Mouse (Mus musculus) hindbrain, embryonic 14.5 days (tissue): ENCODE measurements at regions not wholly inside any gene's neighbourhood (a gene's known extent, or its start where the extent isn't known, plus 50 kb on each side); places are given as distances from the start of the nearest gene placed in this dataset.

Experiments used
- ATAC-seq: fragments of 200-750 bp; cut with Nextera tagmentation; 2 replicates; pipeline ENCODE4 v1.8.0; 2017; ENCODE audit warnings: moderate number of reproducible peaks, mild to moderate bottlenecking, moderate TSS enrichment, moderate library complexity; ENCODE audit not compliant: low FRiP score
- DNase-seq: peaks from one replicate; pipeline ENCODE4 v3.0.0-alpha.2; 2015; ENCODE audit warnings: low spot score
- H3K27ac ChIP-seq: fragments of 300-500 bp; sonication (generic); 2 replicates; pipeline ENCODE4 v1.5.1; 2014; ENCODE audit warnings: mild to moderate bottlenecking, moderate library complexity
- H3K27me3 ChIP-seq: fragments of 300-500 bp; sonication (generic); 2 replicates; pipeline ENCODE4 v1.6.1; 2014; ENCODE audit warnings: mild to moderate bottlenecking, low read length, mixed read lengths; ENCODE audit not compliant: control insufficient read depth, insufficient read depth
- H3K36me3 ChIP-seq: fragments of 300-500 bp; sonication (generic); replicated peaks from 2 replicates; pipeline ENCODE4 v1.6.1; 2014; ENCODE audit not compliant: control insufficient read depth, insufficient read depth
- H3K4me1 ChIP-seq: fragments of 300-500 bp; sonication (generic); replicated peaks from 2 replicates; pipeline ENCODE4 v1.6.1; 2014; ENCODE audit warnings: antibody characterized with exemption, low read length, mixed read lengths; ENCODE audit not compliant: control insufficient read depth, insufficient read depth
- H3K4me2 ChIP-seq: fragments of 300-500 bp; sonication (generic); replicated peaks from 2 replicates; pipeline ENCODE4 v1.6.1; 2014; ENCODE audit warnings: mild to moderate bottlenecking, moderate library complexity
- H3K4me3 ChIP-seq: fragments of 300-500 bp; sonication (generic); replicated peaks from 2 replicates; pipeline ENCODE4 v1.5.1; 2014; ENCODE audit warnings: mild to moderate bottlenecking, low read length
- H3K9ac ChIP-seq: fragments of 300-500 bp; sonication (generic); 2 replicates; pipeline ENCODE4 v1.6.1; 2014
- H3K9me3 ChIP-seq: fragments of 300-500 bp; sonication (generic); 2 replicates; pipeline ENCODE4 v1.6.1; 2016; ENCODE audit warnings: low read length; ENCODE audit not compliant: control insufficient read depth
- WGBS: fragments of 180-500 bp; shearing (Covaris S2); extraction: QIAGEN DNeasy Blood & Tissue Kit; methylation state at CpG from one replicate; pipeline ENCODE4 v1.1.7; 2014; 5-methylcytosine and 5-hydroxymethylcytosine counted together

DNA sequence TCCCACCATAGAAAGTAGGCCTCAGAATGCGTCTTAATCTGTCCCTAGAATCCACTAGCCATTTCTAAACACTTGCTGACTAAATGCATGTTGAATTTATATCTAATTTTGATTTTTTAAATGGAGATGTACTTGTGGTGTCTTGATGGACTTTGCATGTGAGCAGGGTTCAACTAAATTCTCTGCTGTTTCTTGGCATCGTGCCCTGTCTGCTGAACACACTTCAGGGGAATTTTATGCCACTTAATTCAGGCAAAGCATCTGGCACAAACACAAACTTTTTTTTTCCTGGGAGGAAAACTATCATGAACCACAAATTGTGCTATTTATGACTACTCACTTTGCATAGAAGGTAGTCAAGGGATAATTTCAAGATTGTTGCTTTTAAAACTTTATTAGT, 87.7 kb downstream of the Stc2 start:
- WGBS, result 75% methylated on average over 2 of the region's 2 CpGs

DNA sequence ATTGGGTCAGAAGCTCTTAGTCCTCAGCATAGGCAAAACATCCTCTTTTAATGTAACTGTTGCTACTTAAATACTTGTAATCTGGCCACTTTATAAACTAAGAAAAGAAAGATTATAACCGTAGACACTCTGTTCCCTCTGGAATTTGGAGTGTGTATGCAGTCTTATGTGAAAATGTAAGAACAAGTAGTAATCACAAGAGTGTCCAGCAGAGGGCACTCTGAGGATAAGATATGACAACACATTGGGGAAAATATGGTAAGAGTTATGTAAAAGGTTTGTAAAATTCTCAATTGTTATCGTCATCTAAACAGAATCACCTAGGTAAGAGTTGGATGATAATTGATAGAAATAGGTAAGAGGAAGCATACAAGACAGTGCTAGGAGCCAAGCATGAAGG, 66.2 kb upstream of the Gm17332 start:
- no peaks in the 10 kb centered on the region for H3K36me3 ChIP-seq
- H3K27me3 ChIP-seq, result no peaks in the 10 kb centered on the region
- H3K9me3 ChIP-seq, result no peaks in the 10 kb centered on the region
- H3K27ac ChIP-seq, result no peak overlapping the region
- 15% methylated on average over 2 of the region's 2 CpGs for WGBS
- no peak overlapping the region for H3K9ac ChIP-seq
- H3K4me1 ChIP-seq, result no peaks in the 10 kb centered on the region
- H3K4me2 ChIP-seq, result no peak overlapping the region
- no peak overlapping the region for H3K4me3 ChIP-seq
- ATAC-seq (no peak), DNase-seq (peak; percentile 95)

More for the DNA sequence above, 87.7 kb downstream of the Stc2 start:
- ATAC-seq (no peak), DNase-seq (peak; percentile 24)
- Histone ChIP-seq H3K4me1 (no peaks in the 10 kb centered on the region), H3K27me3 (no peaks in the 10 kb centered on the region), H3K9me3 (no peaks in the 10 kb centered on the region), H3K27ac (no peak overlapping the region), H3K4me2 (no peak overlapping the region), H3K9ac (no peak overlapping the region), H3K36me3 (no peaks in the 10 kb centered on the region), H3K4me3 (no peak overlapping the region)
